Mouse (Mus musculus) lung, embryonic 14.5 days (tissue): ENCODE measurements around the gene Plac1. TPM values are rescaled to one million over a fixed set of nuclear protein-coding genes. Genes with fewer than 3 reads are reported as not detected.
A peak's percentile ranks its signal among the peaks of the same experiment; 100 is the strongest.

Source experiments
- ATAC-seq: fragments of 200-750 bp; cut with Nextera tagmentation; 2 replicates; pipeline ENCODE4 v1.8.0; 2017; ENCODE audit warnings: mild to moderate bottlenecking, moderate TSS enrichment, moderate library complexity; ENCODE audit not compliant: insufficient read depth
- DNase-seq: peaks from one replicate; pipeline ENCODE4 v3.0.0-alpha.2; 2015
- H3K27ac ChIP-seq: fragments of 300-500 bp; sonication (generic); 2 replicates; pipeline ENCODE4 v1.5.1; 2014; ENCODE audit warnings: low read depth, mild to moderate bottlenecking, moderate library complexity
- H3K27me3 ChIP-seq: fragments of 300-500 bp; sonication (generic); 2 replicates; pipeline ENCODE4 v1.6.1; 2014; ENCODE audit warnings: low read length, control low read depth; ENCODE audit not compliant: insufficient read depth
- H3K36me3 ChIP-seq: fragments of 300-500 bp; sonication (generic); 2 replicates; pipeline ENCODE4 v1.6.1; 2014; ENCODE audit warnings: control low read depth; ENCODE audit not compliant: insufficient read depth
- H3K4me1 ChIP-seq: fragments of 300-500 bp; sonication (generic); 2 replicates; pipeline ENCODE4 v1.6.1; 2014; ENCODE audit warnings: antibody characterized with exemption, control low read depth; ENCODE audit not compliant: insufficient read depth
- H3K4me2 ChIP-seq: fragments of 300-500 bp; sonication (generic); 2 replicates; pipeline ENCODE4 v1.6.1; 2014; ENCODE audit warnings: mild to moderate bottlenecking
- H3K4me3 ChIP-seq: fragments of 300-500 bp; sonication (generic); 2 replicates; pipeline ENCODE4 v1.5.1; 2014; ENCODE audit warnings: low read depth, low read length
- H3K9ac ChIP-seq: fragments of 300-500 bp; sonication (generic); 2 replicates; pipeline ENCODE4 v1.6.1; 2014
- H3K9me3 ChIP-seq: fragments of 300-500 bp; sonication (generic); 2 replicates; pipeline ENCODE4 v1.6.1; 2016; ENCODE audit warnings: low read depth, low read length, control low read depth
- CTCF ChIP-seq: IDR thresholded peaks from 2 replicates; pipeline ENCODE4 v1.5.1; 2016; ENCODE audit warnings: antibody characterized with exemption, low read depth
- WGBS: fragments of 180-500 bp; shearing (Covaris S2); extraction: QIAGEN DNeasy Blood & Tissue Kit; methylation state at CpG from one replicate; pipeline ENCODE4 v1.1.7; 2014; 5-methylcytosine and 5-hydroxymethylcytosine counted together
- polyA plus RNA-seq: library from polyadenylated mRNA; unstranded; fragments of >200 nt; fragmentation: Nextera tagmentation; extraction: Ambion mirVana; gene quantifications from 2 replicates; pipeline ENCODE4 v1.2.1, GENCODE M21; 2014

Gene Plac1
- polyA plus RNA-seq, 1 experiment from 2014 or later: 9.4 TPM

DNA sequence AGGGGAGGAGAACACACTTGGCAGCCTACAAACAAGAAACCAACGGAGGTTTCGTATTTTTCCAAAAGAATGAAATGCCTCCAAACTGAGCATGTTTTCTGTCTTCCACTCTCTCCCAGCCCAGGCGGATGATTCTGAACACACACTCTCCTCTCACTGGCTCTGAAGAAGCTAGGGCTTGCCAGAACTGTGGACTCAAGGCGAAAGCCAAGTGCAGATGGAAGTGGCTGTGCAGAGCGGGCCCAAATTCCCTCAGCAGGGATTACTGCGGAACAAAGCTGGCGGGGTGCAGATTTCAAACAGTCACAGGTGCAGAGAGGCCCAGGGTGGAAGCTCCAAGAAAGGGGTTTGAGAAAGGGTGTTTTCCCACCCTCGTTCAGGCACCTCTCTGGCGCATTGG lies 19.1 kb downstream of the Plac1 start:
- no peaks in the 10 kb centered on the region for H3K4me1 ChIP-seq
- ATAC-seq: no peak
- WGBS: 63% methylated on average over 9 of the region's 9 CpGs
- no peak overlapping the region for H3K9ac ChIP-seq
- no peaks in the 10 kb centered on the region for H3K27me3 ChIP-seq
- H3K9me3 ChIP-seq: no peaks in the 10 kb centered on the region
- no peak overlapping the region for H3K27ac ChIP-seq
- no peak overlapping the region for H3K4me2 ChIP-seq
- H3K36me3 ChIP-seq: no peaks in the 10 kb centered on the region
- DNase-seq: no peak
- H3K4me3 ChIP-seq: no peak overlapping the region
- TF ChIP-seq CTCF: no peak

DNA sequence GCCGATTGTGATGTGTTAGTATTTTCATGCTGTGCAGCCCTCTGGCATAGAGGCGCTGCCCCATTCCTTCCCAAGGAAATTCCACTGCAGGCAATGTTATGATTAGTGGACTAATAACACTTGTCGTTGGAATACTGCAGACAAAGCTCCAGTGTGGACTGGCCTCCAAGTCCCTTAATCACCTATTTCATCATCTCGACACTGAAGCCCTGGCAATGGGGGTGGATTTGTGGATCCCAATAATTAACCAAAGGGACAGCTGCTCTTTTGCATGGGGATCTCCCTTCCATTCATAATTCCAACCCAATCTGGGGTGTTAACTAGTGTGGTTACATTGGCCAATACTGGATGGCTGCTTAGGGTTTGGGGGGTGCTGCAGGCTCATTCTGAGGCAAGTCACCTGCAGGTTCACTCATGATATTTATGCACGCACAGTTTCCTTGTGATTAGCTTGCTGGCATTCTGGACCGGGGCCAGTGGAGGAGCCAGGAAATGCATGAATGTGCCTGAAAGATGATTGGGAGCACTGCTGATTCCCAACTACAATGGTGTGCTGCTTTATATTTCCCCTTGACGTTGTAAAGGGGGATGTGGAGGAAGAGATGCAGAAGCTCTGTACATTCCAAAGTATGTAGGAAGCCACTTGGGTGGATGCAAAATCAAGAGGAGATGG lies 25.2 kb downstream of the Plac1 start:
- WGBS: 38% methylated on average over 7 of the region's 7 CpGs
- ATAC-seq (peak; percentile 70), DNase-seq (peak; percentile 74)
- H3K9ac ChIP-seq: no peak overlapping the region
- H3K27me3 ChIP-seq: no peaks in the 10 kb centered on the region
- no peaks in the 10 kb centered on the region for H3K36me3 ChIP-seq
- H3K9me3 ChIP-seq: no peaks in the 10 kb centered on the region
- no peak overlapping the region for H3K4me2 ChIP-seq
- peaks cover 11% of the 10 kb centered on the region for H3K4me1 ChIP-seq
- TF ChIP-seq CTCF: no peak
- H3K27ac ChIP-seq: peak overlapping the region; percentile 65; the same call in 1 of the 2 replicates
- H3K4me3 ChIP-seq: no peak overlapping the region

GRCm38 (mm10) chrX:53213838-53214237 lies 26.1 kb downstream of the Plac1 start:
- no peak overlapping the region for H3K4me2 ChIP-seq
- H3K27ac ChIP-seq: peak overlapping the region; percentile 65; the same call in 1 of the 2 replicates
- no peaks in the 10 kb centered on the region for H3K27me3 ChIP-seq
- H3K9ac ChIP-seq: no peak overlapping the region
- no peak; the same call in 1 of the 2 replicates for TF ChIP-seq CTCF
- H3K9me3 ChIP-seq: no peaks in the 10 kb centered on the region
- peaks cover 15% of the 10 kb centered on the region for H3K4me1 ChIP-seq
- H3K36me3 ChIP-seq: no peaks in the 10 kb centered on the region
- ATAC-seq: no peak
- 40% methylated on average over 2 of the region's 2 CpGs for WGBS
- H3K4me3 ChIP-seq: no peak overlapping the region
- DNase-seq: peak; percentile 67

- TF ChIP-seq CTCF: no peak
- H3K9me3 ChIP-seq: no peaks in the 10 kb centered on the region
- no peaks in the 10 kb centered on the region for H3K36me3 ChIP-seq
- H3K4me2 ChIP-seq: no peak overlapping the region
- H3K9ac ChIP-seq: no peak overlapping the region
- no peak overlapping the region for H3K4me3 ChIP-seq
- peak overlapping the region; percentile 86 for H3K27ac ChIP-seq
- no peaks in the 10 kb centered on the region for H3K27me3 ChIP-seq
- peak; percentile 48; the same call in 1 of the 2 replicates for ATAC-seq
- no peak for DNase-seq
- peaks cover 27% of the 10 kb centered on the region for H3K4me1 ChIP-seq
- WGBS: 25% methylated on average over 9 of the region's 9 CpGs
Observed at GRCm38 (mm10) chrX:53212485-53212884, 27.4 kb downstream of the Plac1 start.

DNA sequence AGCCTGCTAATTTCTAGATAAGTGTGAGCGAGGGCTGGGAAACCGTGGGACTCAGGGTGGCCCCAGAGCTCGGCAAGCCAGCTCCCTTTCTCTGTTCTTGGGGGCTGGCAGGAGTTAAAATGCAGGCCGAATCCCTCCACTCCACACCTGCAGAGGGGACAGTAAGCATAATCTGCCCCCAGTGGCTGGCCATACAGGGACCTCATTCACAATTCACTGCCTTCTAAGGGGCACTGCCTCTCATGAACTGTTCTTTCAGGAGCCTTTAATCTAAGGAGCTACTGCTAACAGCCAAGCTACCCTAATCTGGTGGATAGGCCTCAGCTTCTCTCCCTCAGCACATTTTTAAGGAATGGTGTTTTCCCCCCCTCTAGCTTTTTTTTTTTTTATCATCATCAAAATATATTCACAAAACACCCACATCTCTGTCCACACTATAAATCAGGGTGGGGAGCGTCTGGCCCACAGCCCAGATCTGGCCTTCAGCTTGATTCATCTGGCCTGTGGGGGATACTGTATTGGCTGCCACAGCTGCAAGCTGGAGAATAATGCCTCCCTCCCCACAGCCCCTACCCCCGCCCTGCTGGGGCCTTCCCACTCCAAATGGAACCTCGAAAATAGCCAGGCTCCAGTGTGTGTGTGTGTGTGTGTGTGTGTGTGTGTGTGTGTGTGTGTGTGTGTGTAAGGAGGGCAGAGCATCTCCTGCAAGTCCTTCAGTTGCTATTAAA lies 28.0 kb downstream of the Plac1 start:
- H3K36me3 ChIP-seq: no peaks in the 10 kb centered on the region
- DNase-seq (peak; percentile 92), ATAC-seq (peak; percentile 95)
- TF ChIP-seq CTCF: 0 out of 2 replicates have a peak, but pooled peaks have one; percentile 17
- H3K9me3 ChIP-seq: no peaks in the 10 kb centered on the region
- 22% methylated on average over 7 of the region's 7 CpGs for WGBS
- H3K4me1 ChIP-seq: peaks cover 27% of the 10 kb centered on the region
- H3K27me3 ChIP-seq: no peaks in the 10 kb centered on the region
- no peak overlapping the region for H3K4me3 ChIP-seq
- no peak overlapping the region for H3K9ac ChIP-seq
- peak overlapping the region; percentile 87 for H3K27ac ChIP-seq
- no peak overlapping the region for H3K4me2 ChIP-seq

- H3K4me1 ChIP-seq: peaks cover 24% of the 10 kb centered on the region
Observed at GRCm38 (mm10) chrX:53209431-53209830, 30.5 kb downstream of the Plac1 start.

GRCm38 (mm10) chrX:53204690-53205311 lies 35.1 kb downstream of the Plac1 start:
- no peak overlapping the region for H3K4me3 ChIP-seq

More at GRCm38 (mm10) chrX:53209431-53209830, 30.5 kb downstream of the Plac1 start:
- DNase-seq (no peak), ATAC-seq (no peak)
- Histone ChIP-seq H3K9ac (no peak overlapping the region), H3K27me3 (no peaks in the 10 kb centered on the region), H3K27ac (peak overlapping the region; percentile 75), H3K36me3 (no peaks in the 10 kb centered on the region), H3K4me3 (no peak overlapping the region), H3K4me2 (no peak overlapping the region), H3K9me3 (no peaks in the 10 kb centered on the region)
- WGBS: 64% methylated on average over 7 of the region's 7 CpGs
- TF ChIP-seq CTCF: no peak

More at GRCm38 (mm10) chrX:53204690-53205311, 35.1 kb downstream of the Plac1 start:
- H3K9me3 ChIP-seq: no peaks in the 10 kb centered on the region
- no peak overlapping the region for H3K4me2 ChIP-seq
- DNase-seq (peak; percentile 40), ATAC-seq (no peak)
- no peaks in the 10 kb centered on the region for H3K36me3 ChIP-seq
- no peak for TF ChIP-seq CTCF
- peaks cover 16% of the 10 kb centered on the region for H3K4me1 ChIP-seq
- no peaks in the 10 kb centered on the region for H3K27me3 ChIP-seq
- H3K9ac ChIP-seq: no peak overlapping the region
- WGBS: 14% methylated on average over 3 of the region's 3 CpGs
- peak overlapping the region; percentile 60 for H3K27ac ChIP-seq
